Mouse (Mus musculus): ENCODE data around the gene Ctc1. TPM values are rescaled to one million over a fixed set of nuclear protein-coding genes. Genes with fewer than 3 reads are reported as not detected.
A peak's percentile ranks its signal among the peaks of the same experiment; 100 is the strongest.

Gene Ctc1
- polyA plus RNA-seq, 1 experiment: 47.0 TPM

- no peak for TF ChIP-seq CTCF (IDR thresholded peaks at IDR 0.05; ENCODE audit: extremely low read depth, insufficient read depth, low read length)
- no peak for TF ChIP-seq POLR2A (IDR thresholded peaks at IDR 0.05; ENCODE audit: extremely low read depth, insufficient read depth, low read length)
- H3K4me1 ChIP-seq (ENCODE audit: control insufficient read depth, insufficient read depth, low read length): peaks cover 4% of the 10 kb centered on the region
- peak overlapping the region; percentile 18; the same call in 1 of the 2 replicates for H3K4me3 ChIP-seq (ENCODE audit: insufficient read depth, low read length)
These were observed 57.0 kb downstream of the Ctc1 start for GRCm38 (mm10) chr11:69072666-69073064.

GRCm38 (mm10) chr11:69073065-69073888, 57.6 kb downstream of the Ctc1 start:
- TF ChIP-seq CTCF (IDR thresholded peaks at IDR 0.05; ENCODE audit: extremely low read depth, insufficient read depth, low read length): no peak
- TF ChIP-seq POLR2A (IDR thresholded peaks at IDR 0.05; ENCODE audit: extremely low read depth, insufficient read depth, low read length): peak; percentile 84; the same call in 1 of the 2 replicates
- H3K4me3 ChIP-seq (ENCODE audit: insufficient read depth, low read length): peak overlapping the region; percentile 18

More at GRCm38 (mm10) chr11:69072666-69073064, 57.0 kb downstream of the Ctc1 start:
- H3K27ac ChIP-seq (ENCODE audit: insufficient read depth, low read length): peak overlapping the region; percentile 27; the same call in 1 of the 2 replicates

GRCm38 (mm10) chr11:69073951-69074775, 58.5 kb downstream of the Ctc1 start:
- Histone ChIP-seq H3K4me3 (ENCODE audit: insufficient read depth, low read length) (no peak overlapping the region), H3K4me1 (ENCODE audit: control insufficient read depth, insufficient read depth, low read length) (peaks cover 4% of the 10 kb centered on the region), H3K27ac (ENCODE audit: insufficient read depth, low read length) (peak overlapping the region; percentile 58; the same call in 1 of the 2 replicates)
- no peak for TF ChIP-seq CTCF (IDR thresholded peaks at IDR 0.05; ENCODE audit: extremely low read depth, insufficient read depth, low read length)
- no peak for TF ChIP-seq POLR2A (IDR thresholded peaks at IDR 0.05; ENCODE audit: extremely low read depth, insufficient read depth, low read length)

More at GRCm38 (mm10) chr11:69073065-69073888, 57.6 kb downstream of the Ctc1 start:
- Histone ChIP-seq H3K4me1 (ENCODE audit: control insufficient read depth, insufficient read depth, low read length) (peaks cover 4% of the 10 kb centered on the region), H3K27ac (ENCODE audit: insufficient read depth, low read length) (peak overlapping the region; percentile 99)

GRCm38 (mm10) chr11:69074776-69075069, 59.0 kb downstream of the Ctc1 start:
- TF ChIP-seq CTCF (IDR thresholded peaks at IDR 0.05; ENCODE audit: extremely low read depth, insufficient read depth, low read length): no peak
- TF ChIP-seq POLR2A (IDR thresholded peaks at IDR 0.05; ENCODE audit: extremely low read depth, insufficient read depth, low read length): no peak
- no peak overlapping the region for H3K27ac ChIP-seq (ENCODE audit: insufficient read depth, low read length)
- H3K4me3 ChIP-seq (ENCODE audit: insufficient read depth, low read length): no peak overlapping the region
- peaks cover 4% of the 10 kb centered on the region for H3K4me1 ChIP-seq (ENCODE audit: control insufficient read depth, insufficient read depth, low read length)

- no peak overlapping the region for H3K4me3 ChIP-seq (ENCODE audit: insufficient read depth, low read length)
- H3K4me1 ChIP-seq (ENCODE audit: control insufficient read depth, insufficient read depth, low read length): peaks cover 4% of the 10 kb centered on the region
- TF ChIP-seq POLR2A (IDR thresholded peaks at IDR 0.05; ENCODE audit: extremely low read depth, insufficient read depth, low read length) (no peak), CTCF (IDR thresholded peaks at IDR 0.05; ENCODE audit: extremely low read depth, insufficient read depth, low read length) (no peak)
- H3K27ac ChIP-seq (ENCODE audit: insufficient read depth, low read length): no peak overlapping the region
These were observed 60.2 kb downstream of the Ctc1 start for GRCm38 (mm10) chr11:69075764-69076479.

GRCm38 (mm10) chr11:69076572-69076971, 60.9 kb downstream of the Ctc1 start:
- H3K27ac ChIP-seq (ENCODE audit: insufficient read depth, low read length): no peak overlapping the region
- TF ChIP-seq CTCF (IDR thresholded peaks at IDR 0.05; ENCODE audit: extremely low read depth, insufficient read depth, low read length) (no peak), POLR2A (IDR thresholded peaks at IDR 0.05; ENCODE audit: extremely low read depth, insufficient read depth, low read length) (no peak)
- no peak overlapping the region for H3K4me3 ChIP-seq (ENCODE audit: insufficient read depth, low read length)
- H3K4me1 ChIP-seq (ENCODE audit: control insufficient read depth, insufficient read depth, low read length): peaks cover 4% of the 10 kb centered on the region

- Histone ChIP-seq H3K4me1 (ENCODE audit: control insufficient read depth, insufficient read depth, low read length) (peaks cover 2% of the 10 kb centered on the region), H3K4me3 (ENCODE audit: insufficient read depth, low read length) (no peak overlapping the region), H3K27ac (ENCODE audit: insufficient read depth, low read length) (no peak overlapping the region)
- TF ChIP-seq CTCF (IDR thresholded peaks at IDR 0.05; ENCODE audit: extremely low read depth, insufficient read depth, low read length) (no peak), POLR2A (IDR thresholded peaks at IDR 0.05; ENCODE audit: extremely low read depth, insufficient read depth, low read length) (no peak)
These were observed 61.6 kb downstream of the Ctc1 start for GRCm38 (mm10) chr11:69077316-69077715.

- TF ChIP-seq CTCF (IDR thresholded peaks at IDR 0.05; ENCODE audit: extremely low read depth, insufficient read depth, low read length) (no peak), POLR2A (IDR thresholded peaks at IDR 0.05; ENCODE audit: extremely low read depth, insufficient read depth, low read length) (no peak)
- peaks cover 2% of the 10 kb centered on the region; the same call in 1 of the 2 replicates for H3K4me1 ChIP-seq (ENCODE audit: control insufficient read depth, insufficient read depth, low read length)
- H3K27ac ChIP-seq (ENCODE audit: insufficient read depth, low read length): no peak overlapping the region
- H3K4me3 ChIP-seq (ENCODE audit: insufficient read depth, low read length): no peak overlapping the region
These were observed 62.3 kb downstream of the Ctc1 start for GRCm38 (mm10) chr11:69078041-69078440.
